Mouse (Mus musculus): ENCODE data around the gene Armh4. TPM values are rescaled to one million over a fixed set of nuclear protein-coding genes. Genes with fewer than 3 reads are reported as not detected.
A peak's percentile ranks its signal among the peaks of the same experiment; 100 is the strongest.

The Armh4 gene
- total and polyA plus RNA-seq, 2 experiments from 2014 or later: 12.7 to 29.2 TPM

DNA sequence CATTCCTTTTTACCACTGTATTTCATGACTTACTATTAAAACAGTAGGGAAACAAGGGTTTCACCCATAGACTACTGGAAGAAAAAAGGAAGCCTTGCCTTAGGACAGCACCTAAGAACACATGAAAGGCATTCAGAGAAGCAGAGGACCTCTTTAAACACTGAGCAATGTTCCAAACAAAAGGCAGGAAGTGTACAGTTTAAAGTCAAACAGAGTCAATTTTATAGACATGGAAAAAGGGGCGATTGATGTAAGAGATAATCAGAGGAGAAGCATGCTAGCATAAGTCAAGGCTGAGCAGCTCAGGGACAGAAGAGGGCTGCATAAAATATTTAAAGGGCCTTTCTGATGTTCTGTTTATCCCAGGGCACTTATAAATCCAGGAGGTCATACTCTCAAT lies 61.9 kb downstream of the Armh4 start:
- H3K27ac ChIP-seq (ENCODE audit: low read depth): no peak overlapping the region
- WGBS: 47% methylated on average over 1 of the region's 1 CpGs
- no peak overlapping the region for H3K9ac ChIP-seq (replicated peaks; ENCODE audit: low read depth, low read length)
- ATAC-seq (ENCODE audit: insufficient read depth, low read depth) (no peak), DNase-seq (ENCODE audit: low spot score) (no peak)
- H3K4me3 ChIP-seq (ENCODE audit: low read depth, low read length): no peak overlapping the region
- H3K36me3 ChIP-seq (replicated peaks; ENCODE audit: control insufficient read depth, insufficient read depth, low read length): no peaks in the 10 kb centered on the region
- H3K4me2 ChIP-seq (ENCODE audit: low read depth, low read length): no peak overlapping the region
- no peaks in the 10 kb centered on the region; the same call in 1 of the 2 replicates for H3K4me1 ChIP-seq (ENCODE audit: control insufficient read depth, insufficient read depth)
- no peaks in the 10 kb centered on the region for H3K9me3 ChIP-seq (replicated peaks; ENCODE audit: control insufficient read depth, low read length)
- H3K27me3 ChIP-seq (ENCODE audit: control insufficient read depth, insufficient read depth, low read length): no peaks in the 10 kb centered on the region
- TF ChIP-seq CTCF (IDR thresholded peaks at IDR 0.05; ENCODE audit: low read depth): no peak
- TF ChIP-seq EP300 (IDR thresholded peaks at IDR 0.05; ENCODE audit: low read depth): no peak

DNA sequence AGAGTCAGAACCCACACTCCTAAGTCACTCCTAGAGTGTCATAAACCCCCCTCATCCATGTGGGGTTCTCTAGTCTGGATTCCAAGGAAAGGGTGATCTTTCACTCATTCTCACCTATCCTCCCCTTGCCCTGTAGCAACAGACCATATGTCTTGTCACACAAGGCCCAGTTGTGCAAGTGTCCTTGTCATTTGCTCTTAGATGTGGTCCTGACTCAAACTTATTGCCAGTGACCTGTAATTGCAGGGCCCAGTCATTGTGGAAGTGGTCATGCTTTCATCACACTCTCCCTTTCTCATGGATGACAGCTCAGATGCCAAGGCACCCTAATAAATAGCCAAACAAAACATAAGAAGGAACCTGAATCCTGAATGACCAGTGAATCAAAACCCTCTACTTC lies 63.5 kb downstream of the Armh4 start:
- Histone ChIP-seq H3K36me3 (replicated peaks; ENCODE audit: control insufficient read depth, insufficient read depth, low read length) (no peaks in the 10 kb centered on the region), H3K4me2 (ENCODE audit: low read depth, low read length) (no peak overlapping the region), H3K27me3 (ENCODE audit: control insufficient read depth, insufficient read depth, low read length) (no peaks in the 10 kb centered on the region), H3K9me3 (replicated peaks; ENCODE audit: control insufficient read depth, low read length) (no peaks in the 10 kb centered on the region), H3K4me1 (ENCODE audit: control insufficient read depth, insufficient read depth) (no peaks in the 10 kb centered on the region; the same call in 1 of the 2 replicates), H3K9ac (replicated peaks; ENCODE audit: low read depth, low read length) (no peak overlapping the region), H3K27ac (ENCODE audit: low read depth) (no peak overlapping the region), H3K4me3 (ENCODE audit: low read depth, low read length) (no peak overlapping the region)
- DNase-seq (ENCODE audit: low spot score): no peak
- TF ChIP-seq EP300 (IDR thresholded peaks at IDR 0.05; ENCODE audit: low read depth) (no peak), CTCF (IDR thresholded peaks at IDR 0.05; ENCODE audit: low read depth) (no peak)
- ATAC-seq (ENCODE audit: insufficient read depth, low read depth): no peak

DNA sequence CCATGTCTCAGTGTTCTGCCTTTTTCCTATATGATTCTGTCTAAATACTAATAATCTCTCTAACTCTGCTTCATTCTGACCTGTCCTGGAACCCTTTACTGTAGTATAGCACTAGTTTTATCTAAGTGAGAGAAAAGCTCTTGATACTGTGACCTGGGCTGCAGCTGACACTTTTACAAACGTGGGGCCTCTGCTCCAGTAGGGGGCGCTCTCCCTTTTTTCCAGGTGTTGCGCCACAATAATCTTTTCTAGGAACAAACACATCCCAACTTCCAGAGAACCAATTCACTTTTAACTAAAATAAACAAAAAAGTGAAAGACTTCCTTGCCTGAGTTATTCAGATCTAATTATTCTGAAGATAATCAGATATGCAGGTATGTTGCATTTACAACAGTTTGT lies 72.2 kb downstream of the Armh4 start:
- Histone ChIP-seq H3K27ac (ENCODE audit: low read depth) (no peak overlapping the region), H3K9ac (replicated peaks; ENCODE audit: low read depth, low read length) (no peak overlapping the region), H3K4me3 (ENCODE audit: low read depth, low read length) (no peak overlapping the region), H3K27me3 (ENCODE audit: control insufficient read depth, insufficient read depth, low read length) (no peaks in the 10 kb centered on the region), H3K4me2 (ENCODE audit: low read depth, low read length) (no peak overlapping the region), H3K9me3 (replicated peaks; ENCODE audit: control insufficient read depth, low read length) (no peaks in the 10 kb centered on the region), H3K36me3 (replicated peaks; ENCODE audit: control insufficient read depth, insufficient read depth, low read length) (no peaks in the 10 kb centered on the region), H3K4me1 (ENCODE audit: control insufficient read depth, insufficient read depth) (no peaks in the 10 kb centered on the region)
- DNase-seq (ENCODE audit: low spot score): no peak
- 45% methylated on average over 3 of the region's 3 CpGs for WGBS
- no peak for ATAC-seq (ENCODE audit: insufficient read depth, low read depth)
- TF ChIP-seq CTCF (IDR thresholded peaks at IDR 0.05; ENCODE audit: low read depth): peak; percentile 13; the same call in 1 of the 2 replicates
- TF ChIP-seq EP300 (IDR thresholded peaks at IDR 0.05; ENCODE audit: low read depth): no peak

DNA sequence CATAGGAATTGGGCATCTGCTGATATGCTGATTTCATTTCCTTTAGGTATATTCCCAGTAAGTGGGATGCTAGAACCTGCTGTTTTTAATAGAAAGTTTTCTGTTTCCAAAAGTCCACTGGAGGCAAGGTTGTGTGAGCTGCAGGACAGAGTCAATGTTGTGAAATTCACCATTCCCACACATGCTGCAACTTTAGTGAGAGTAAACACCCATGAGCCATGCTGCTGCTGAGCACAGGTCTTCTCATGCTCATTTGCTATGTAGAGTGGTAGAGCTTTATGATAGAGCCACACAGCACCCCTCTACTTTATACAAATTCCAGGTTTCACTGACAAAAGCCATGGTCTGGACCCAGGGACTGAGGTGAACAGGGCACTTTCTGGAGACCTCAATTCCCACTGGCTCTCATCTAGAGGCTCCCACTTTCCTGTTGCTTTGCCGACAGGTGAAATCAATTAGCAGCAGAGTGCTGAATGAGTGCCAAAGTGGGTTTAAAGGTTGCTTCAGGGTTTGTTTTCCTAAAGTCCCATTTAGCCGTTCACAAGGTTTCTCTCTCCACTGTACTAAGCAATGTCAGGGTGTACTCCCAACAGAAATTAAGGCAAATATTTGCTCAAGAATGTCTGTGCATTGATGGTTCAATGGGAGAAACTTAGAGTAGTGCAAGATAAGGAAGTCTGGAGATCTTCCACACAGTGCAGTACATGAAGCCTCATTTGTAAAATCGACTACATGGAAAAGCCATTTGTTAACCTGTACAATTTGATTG lies 79.6 kb downstream of the Armh4 start:
- Histone ChIP-seq H3K9ac (replicated peaks; ENCODE audit: low read depth, low read length) (no peak overlapping the region), H3K4me2 (ENCODE audit: low read depth, low read length) (no peak overlapping the region), H3K27ac (ENCODE audit: low read depth) (no peak overlapping the region), H3K36me3 (replicated peaks; ENCODE audit: control insufficient read depth, insufficient read depth, low read length) (no peaks in the 10 kb centered on the region), H3K4me3 (ENCODE audit: low read depth, low read length) (no peak overlapping the region), H3K27me3 (ENCODE audit: control insufficient read depth, insufficient read depth, low read length) (no peaks in the 10 kb centered on the region), H3K4me1 (ENCODE audit: control insufficient read depth, insufficient read depth) (peaks cover 10% of the 10 kb centered on the region), H3K9me3 (replicated peaks; ENCODE audit: control insufficient read depth, low read length) (no peaks in the 10 kb centered on the region)
- WGBS: 48% methylated on average over 3 of the region's 3 CpGs
- TF ChIP-seq CTCF (IDR thresholded peaks at IDR 0.05; ENCODE audit: low read depth): no peak
- TF ChIP-seq EP300 (IDR thresholded peaks at IDR 0.05; ENCODE audit: low read depth): no peak
- no peak for ATAC-seq (ENCODE audit: insufficient read depth, low read depth)
- DNase-seq (ENCODE audit: low spot score): no peak

DNA sequence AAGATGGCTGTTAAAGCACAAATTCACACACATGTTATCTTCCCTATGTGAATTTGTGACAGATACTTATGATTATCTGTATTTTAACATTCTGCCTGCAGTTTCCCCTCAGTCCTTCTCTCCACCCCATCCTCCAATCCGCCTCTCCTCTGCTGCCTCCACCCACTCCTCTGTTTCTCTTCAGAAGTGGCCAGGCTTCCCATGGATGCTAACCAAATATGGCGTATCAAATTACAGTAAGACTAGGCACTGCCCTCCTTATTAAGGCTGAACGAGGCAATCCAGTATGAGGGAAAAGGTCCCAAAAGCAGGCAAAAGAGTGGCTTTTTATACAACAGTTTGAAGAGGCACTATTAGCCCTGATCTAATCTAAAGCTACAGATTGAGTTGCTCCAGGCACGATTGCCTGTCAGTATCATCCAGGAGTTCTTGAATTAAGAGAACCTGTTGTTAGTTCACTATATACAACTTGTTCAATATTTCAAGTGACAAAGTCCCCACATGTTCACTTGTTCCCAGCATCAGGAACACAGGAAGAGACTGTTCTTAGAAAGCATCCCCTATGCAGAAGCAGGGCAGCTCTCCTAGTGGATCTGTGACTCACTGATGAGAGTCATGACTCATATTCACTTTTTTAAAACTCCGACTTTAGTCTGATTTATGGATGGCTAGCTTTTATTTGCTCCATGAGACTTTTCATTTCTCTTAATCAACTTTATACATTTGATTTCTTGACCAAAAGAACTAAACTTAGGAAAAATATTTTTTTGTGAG lies 103.5 kb downstream of the Armh4 start:
- TF ChIP-seq EP300 (IDR thresholded peaks at IDR 0.05; ENCODE audit: low read depth): no peak
- no peak for TF ChIP-seq CTCF (IDR thresholded peaks at IDR 0.05; ENCODE audit: low read depth)
- H3K27me3 ChIP-seq (ENCODE audit: control insufficient read depth, insufficient read depth, low read length): no peaks in the 10 kb centered on the region
- H3K4me1 ChIP-seq (ENCODE audit: control insufficient read depth, insufficient read depth): no peaks in the 10 kb centered on the region
- no peak overlapping the region for H3K9ac ChIP-seq (replicated peaks; ENCODE audit: low read depth, low read length)
- ATAC-seq (ENCODE audit: insufficient read depth, low read depth) (no peak), DNase-seq (ENCODE audit: low spot score) (no peak)
- no peak overlapping the region for H3K4me3 ChIP-seq (ENCODE audit: low read depth, low read length)
- no peaks in the 10 kb centered on the region for H3K9me3 ChIP-seq (replicated peaks; ENCODE audit: control insufficient read depth, low read length)
- H3K4me2 ChIP-seq (ENCODE audit: low read depth, low read length): no peak overlapping the region
- no peak overlapping the region for H3K27ac ChIP-seq (ENCODE audit: low read depth)
- H3K36me3 ChIP-seq (replicated peaks; ENCODE audit: control insufficient read depth, insufficient read depth, low read length): no peaks in the 10 kb centered on the region
- 66% methylated on average over 5 of the region's 5 CpGs for WGBS
